Mouse (Mus musculus): ENCODE results near the gene Slc27a3. TPM values are rescaled to one million over a fixed set of nuclear protein-coding genes. Genes with fewer than 3 reads are reported as not detected.

The Slc27a3 gene
- total and polyA plus RNA-seq, 3 experiments, result 1.9 to 2.8 TPM; not detected in 1

DNA sequence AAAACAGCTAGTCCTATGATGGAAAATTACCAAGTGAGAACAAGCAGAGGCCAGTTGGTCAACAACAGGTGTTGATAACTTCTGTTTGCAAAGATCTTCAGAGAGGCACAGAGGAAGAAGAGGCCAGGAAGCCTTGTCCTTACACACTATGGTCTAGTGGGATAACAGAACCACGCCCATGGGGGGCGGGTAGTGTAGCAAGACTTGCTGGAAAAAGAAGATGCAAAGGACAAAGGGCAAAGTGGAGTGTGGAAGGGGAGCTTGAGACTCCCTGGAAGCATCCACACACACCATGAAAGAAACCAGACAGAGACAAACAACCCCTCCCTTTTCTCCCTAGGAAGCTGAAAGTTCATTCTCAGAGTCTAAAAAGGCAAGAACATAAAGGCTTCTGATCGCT lies 39.8 kb upstream of the Slc27a3 start:
- TF ChIP-seq ZC3H11A (IDR thresholded peaks at IDR 0.05; ENCODE audit: low read depth, low read length), result no peak
- no peak for TF ChIP-seq MEF2A (IDR thresholded peaks at IDR 0.05; ENCODE audit: extremely low read depth, insufficient replicate concordance, low read depth, low read length, poor library complexity, severe bottlenecking)
- TF ChIP-seq SMC3 (IDR thresholded peaks at IDR 0.05; ENCODE audit: low read depth, low read length), result no peak
- 0 out of 2 replicates have a peak, but pooled peaks have one; percentile 14 for TF ChIP-seq TAL1 (IDR thresholded peaks at IDR 0.05; ENCODE audit: low read length)
- no peak for TF ChIP-seq NELFE (IDR thresholded peaks at IDR 0.05; ENCODE audit: low read depth, low read length)
- peak in 1 of 2 experiments; percentile 25; a peak in 1 of 4 replicates for TF ChIP-seq EP300 (IDR thresholded peaks at IDR 0.05; ENCODE audit: low read depth in 1 of 2, low read length in 2 of 2)
- no peak for TF ChIP-seq ZNF384 (IDR thresholded peaks at IDR 0.05; ENCODE audit: low read depth, low read length)
- Histone ChIP-seq H3K9me3 (replicated peaks; ENCODE audit: insufficient read depth, low read length) (no peaks in the 10 kb centered on the region), H3K27me3 (ENCODE audit: control insufficient read depth in 1 of 2, insufficient read depth in 2 of 2, low read length in 2 of 2) (no peaks in the 10 kb centered on the region), H3K4me3 (ENCODE audit: control insufficient read depth in 1 of 2, insufficient read depth in 1 of 2, low read depth in 2 of 2, low read length in 2 of 2) (no peak overlapping the region), H3K27ac (ENCODE audit: control insufficient read depth, low read depth, low read length) (no peak overlapping the region), H3K9ac (ENCODE audit: control insufficient read depth, low read depth, low read length, poor library complexity, severe bottlenecking) (no peak overlapping the region), H3K4me1 (ENCODE audit: control insufficient read depth in 1 of 2, insufficient read depth in 2 of 2, low read length in 2 of 2) (peaks cover 25 to 37% of the 10 kb centered on the region in 2 experiments), H3K36me3 (ENCODE audit: control insufficient read depth in 1 of 2, insufficient read depth in 2 of 2, low read length in 2 of 2) (peaks cover 0 to 50% of the 10 kb centered on the region in 2 experiments; a peak in 3 of 4 replicates), H3K79me2 (ENCODE audit: control insufficient read depth, insufficient read depth, low read length, poor library complexity) (peaks cover 22% of the 10 kb centered on the region)
- peak; percentile 38 for DNase-seq (ENCODE audit: low read depth, low spot score)

- Histone ChIP-seq H3K79me2 (ENCODE audit: control insufficient read depth, insufficient read depth, low read length, poor library complexity) (peaks cover 21% of the 10 kb centered on the region), H3K4me3 (ENCODE audit: control insufficient read depth in 1 of 2, insufficient read depth in 1 of 2, low read depth in 2 of 2, low read length in 2 of 2) (no peak overlapping the region), H3K9ac (ENCODE audit: control insufficient read depth, low read depth, low read length, poor library complexity, severe bottlenecking) (no peak overlapping the region), H3K27me3 (ENCODE audit: control insufficient read depth in 1 of 2, insufficient read depth in 2 of 2, low read length in 2 of 2) (no peaks in the 10 kb centered on the region), H3K9me3 (replicated peaks; ENCODE audit: insufficient read depth, low read length) (no peaks in the 10 kb centered on the region), H3K4me1 (ENCODE audit: control insufficient read depth in 1 of 2, insufficient read depth in 2 of 2, low read length in 2 of 2) (peaks cover 24 to 35% of the 10 kb centered on the region in 2 experiments), H3K36me3 (ENCODE audit: control insufficient read depth in 1 of 2, insufficient read depth in 2 of 2, low read length in 2 of 2) (peaks cover 8 to 46% of the 10 kb centered on the region in 2 experiments), H3K27ac (ENCODE audit: control insufficient read depth, low read depth, low read length) (no peak overlapping the region)
- DNase-seq (ENCODE audit: low read depth, low spot score), result no peak
- no peak for TF ChIP-seq MYC (IDR thresholded peaks at IDR 0.05; ENCODE audit: low read depth, low read length)
- no peak for TF ChIP-seq MEF2A (IDR thresholded peaks at IDR 0.05; ENCODE audit: extremely low read depth, insufficient replicate concordance, low read depth, low read length, poor library complexity, severe bottlenecking)
- TF ChIP-seq ELF1 (IDR thresholded peaks at IDR 0.05; ENCODE audit: low read depth, low read length), result no peak
- no peak for TF ChIP-seq CHD1 (IDR thresholded peaks at IDR 0.05; ENCODE audit: low read depth, low read length)
- TF ChIP-seq RCOR1 (IDR thresholded peaks at IDR 0.05; ENCODE audit: low read depth, low read length), result no peak
- TF ChIP-seq ETS1 (IDR thresholded peaks at IDR 0.05; ENCODE audit: low read depth, low read length), result no peak
- TF ChIP-seq USF2 (IDR thresholded peaks at IDR 0.05; ENCODE audit: borderline replicate concordance in 1 of 2, insufficient read depth in 1 of 2, low read depth in 1 of 2, low read length in 2 of 2), result no peak
- TF ChIP-seq KAT2A (conservative IDR thresholded peaks at IDR 0.05; ENCODE audit: low read depth, low read length), result no peak
- TF ChIP-seq SMC3 (IDR thresholded peaks at IDR 0.05; ENCODE audit: low read depth, low read length), result no peak
Measured at GRCm38 (mm10) chr3:90428186-90428585, 38.4 kb upstream of the Slc27a3 start.
